Mouse (Mus musculus) urinary bladder, postnatal 4 days (tissue): ENCODE results near the gene Dda1.
"Not testable (repeated sequence)": the region's sequence is repeated elsewhere in the genome, so short reads cannot be mapped to it uniquely, and the experiment has no call there.

Source experiments
- DNase-seq, 2 experiments: peaks; one replicate each; pipeline ENCODE4 v3.0.0; 2021 to 2022; ENCODE audit warnings: low spot score in 2 of 2

Dda1 gene

DNA sequence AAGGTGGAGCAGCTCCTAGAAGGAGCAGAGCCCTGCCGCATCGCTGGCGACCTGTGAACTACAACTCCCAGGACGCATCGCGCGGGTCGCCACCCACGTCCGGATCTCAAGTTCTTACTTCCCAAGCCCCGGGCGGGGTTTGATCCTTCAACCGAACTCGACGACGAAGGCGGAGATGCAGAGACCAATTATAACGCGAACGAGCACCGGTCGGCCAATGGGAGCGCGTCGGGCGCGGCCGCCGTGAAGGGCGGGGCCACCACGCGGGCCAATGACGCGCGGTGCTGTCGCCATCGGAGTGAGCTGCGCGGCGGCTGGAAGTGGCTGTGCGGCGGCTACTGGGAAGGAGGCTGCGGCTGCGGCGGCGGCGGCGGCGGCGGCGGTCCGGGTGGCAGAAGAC, at the start of gene Dda1:
Gene Dda1, plus strand, starts transcription at position 284 of the 400 bp plus-strand sequence.
- peak; percentile 96 for DNase-seq

DNA sequence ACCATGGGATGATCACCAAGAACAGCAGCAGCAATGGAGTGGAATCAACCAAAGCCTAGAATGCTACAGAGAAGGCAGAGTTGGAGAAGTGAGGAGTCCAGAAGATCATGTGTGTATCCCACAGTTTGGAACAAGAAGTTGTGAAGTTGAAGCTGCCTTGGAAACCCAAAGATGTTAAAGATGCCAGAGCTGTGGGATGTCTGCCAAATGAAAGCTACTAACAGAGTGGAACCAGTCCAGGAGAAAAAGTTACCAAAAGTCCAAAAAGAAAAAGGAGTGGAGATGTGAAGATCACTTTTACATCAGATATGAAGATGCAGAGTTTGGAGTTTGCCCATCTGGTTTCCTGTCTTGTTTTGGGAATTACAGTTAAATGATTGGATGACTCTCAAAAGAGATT, 46.9 kb upstream of the Dda1 start:
- DNase-seq, result no peak

- not testable (repeated sequence) for DNase-seq
These were observed 36.1 kb upstream of the Dda1 start for GRCm38 (mm10) chr8:71432935-71433334.

DNA sequence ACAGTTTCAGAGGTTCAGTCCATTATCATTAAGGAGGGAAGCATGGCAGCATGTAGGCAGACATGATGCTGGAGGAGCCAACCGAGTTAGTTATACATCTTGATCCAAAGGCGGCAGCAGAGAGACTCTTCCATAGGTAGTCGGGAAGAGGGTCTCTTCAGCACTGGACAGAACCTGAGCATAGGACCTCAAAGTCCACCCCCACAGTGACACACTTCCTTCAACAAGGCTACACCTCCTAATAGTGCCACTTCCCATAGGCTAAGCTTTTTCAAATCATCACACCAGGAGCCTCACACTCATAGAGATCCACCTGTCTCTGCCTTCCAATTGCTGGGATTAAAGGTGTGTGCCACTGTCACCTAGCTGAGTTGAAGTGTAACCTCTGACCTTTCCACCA, 32.0 kb upstream of the Dda1 start:
- DNase-seq, result no peak

DNA sequence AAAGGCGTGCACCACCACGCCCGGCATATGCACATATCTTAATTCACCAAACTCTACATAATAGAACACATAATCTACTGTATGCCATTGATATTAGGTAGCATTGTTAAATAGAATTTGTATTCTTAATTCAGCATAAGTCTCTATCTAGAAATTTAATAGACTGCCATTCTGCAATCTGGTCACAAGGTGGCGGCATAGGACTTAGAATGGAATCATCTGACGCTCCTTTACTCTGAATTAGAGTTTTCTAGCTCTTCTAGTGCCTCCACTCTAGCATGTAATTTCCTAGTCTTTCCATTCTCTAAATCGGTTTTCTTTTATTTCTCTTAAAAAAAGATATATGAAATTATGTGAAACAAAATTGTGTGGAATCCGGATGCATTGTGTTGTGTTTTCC, 27.6 kb upstream of the Dda1 start:
- no peak for DNase-seq

DNA sequence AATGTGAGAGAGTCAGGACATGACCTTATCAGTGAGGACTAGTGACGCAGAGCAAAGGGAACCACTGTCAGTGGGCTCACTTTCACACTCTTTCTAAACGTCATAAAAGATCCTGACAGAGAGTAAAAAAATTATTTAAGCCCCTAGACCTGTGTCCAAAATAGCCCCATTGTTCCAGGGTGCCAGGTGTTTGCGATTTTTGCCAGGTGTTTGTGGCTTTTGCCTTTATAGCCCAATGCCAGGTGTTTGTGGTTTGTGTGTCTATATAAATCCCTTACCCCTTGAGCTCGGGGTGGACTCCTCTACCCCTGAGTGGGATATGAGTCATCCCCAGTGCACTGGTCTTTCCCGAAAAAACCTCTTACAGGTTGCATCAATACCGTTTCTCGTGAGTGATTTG, 23.9 kb upstream of the Dda1 start:
- DNase-seq, result no peak

DNA sequence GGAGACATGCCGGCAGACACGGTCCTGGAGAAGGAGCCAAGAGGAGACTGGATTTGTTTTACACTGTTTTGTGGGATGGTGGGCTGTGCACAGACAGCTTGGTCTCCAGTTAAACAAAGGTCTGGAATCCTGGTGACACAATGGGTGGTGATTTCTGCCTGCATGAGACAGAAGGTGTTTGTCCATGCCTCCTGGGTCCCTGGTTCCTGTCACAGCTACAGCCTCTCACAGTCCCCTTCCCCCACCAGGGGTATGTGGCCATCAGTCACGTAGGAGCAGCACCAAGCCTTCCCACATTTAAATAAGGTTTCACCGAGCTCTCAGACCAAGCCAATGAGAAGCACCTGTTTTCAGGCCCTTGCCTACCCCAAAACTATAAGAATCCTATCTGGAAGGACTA, 17.7 kb upstream of the Dda1 start:
- DNase-seq, result no peak

DNA sequence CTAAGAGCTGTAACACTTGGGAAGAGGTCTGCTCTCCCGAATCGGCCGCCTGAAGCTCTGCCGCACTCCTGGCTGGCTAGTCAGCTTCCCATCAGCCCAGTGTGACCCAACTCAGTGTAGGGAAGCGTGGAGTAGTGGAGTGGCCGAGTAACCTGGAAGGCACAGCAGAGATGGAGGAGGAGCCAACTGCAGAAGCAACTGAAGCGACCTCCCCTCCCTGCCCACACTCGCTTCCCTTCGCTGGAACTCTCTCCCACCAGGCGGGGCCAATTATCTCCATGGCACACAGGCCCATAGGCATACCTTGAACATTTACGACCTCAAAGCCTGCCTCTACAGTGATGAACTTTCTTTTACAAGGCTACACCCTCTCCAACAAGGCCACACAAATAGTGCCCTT, 17.2 kb upstream of the Dda1 start:
- DNase-seq, result no peak

GRCm38 (mm10) chr8:71452669-71453068, 16.3 kb upstream of the Dda1 start:
- DNase-seq, result no peak

DNA sequence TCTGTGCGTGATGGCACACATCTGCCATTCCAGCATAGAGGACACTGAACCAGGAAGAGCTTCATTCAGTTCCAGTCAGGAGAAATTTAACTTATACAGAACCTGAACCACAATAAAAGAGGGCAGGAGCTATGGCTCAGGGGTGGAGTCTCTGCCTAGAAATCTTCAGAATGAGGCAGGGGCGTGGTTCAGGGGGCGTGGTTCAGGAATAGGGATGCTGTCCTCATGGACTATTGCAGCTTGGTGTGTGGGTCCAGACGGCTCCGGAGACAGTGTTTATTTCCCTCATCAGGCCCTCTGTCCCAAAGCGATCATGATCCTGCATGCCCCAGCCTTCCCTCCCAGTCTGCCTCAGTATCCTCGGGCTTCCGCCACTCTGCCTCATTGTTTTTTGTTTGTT, 14.3 kb upstream of the Dda1 start:
- DNase-seq, result peak in 1 of 2 experiments; percentile 53

DNA sequence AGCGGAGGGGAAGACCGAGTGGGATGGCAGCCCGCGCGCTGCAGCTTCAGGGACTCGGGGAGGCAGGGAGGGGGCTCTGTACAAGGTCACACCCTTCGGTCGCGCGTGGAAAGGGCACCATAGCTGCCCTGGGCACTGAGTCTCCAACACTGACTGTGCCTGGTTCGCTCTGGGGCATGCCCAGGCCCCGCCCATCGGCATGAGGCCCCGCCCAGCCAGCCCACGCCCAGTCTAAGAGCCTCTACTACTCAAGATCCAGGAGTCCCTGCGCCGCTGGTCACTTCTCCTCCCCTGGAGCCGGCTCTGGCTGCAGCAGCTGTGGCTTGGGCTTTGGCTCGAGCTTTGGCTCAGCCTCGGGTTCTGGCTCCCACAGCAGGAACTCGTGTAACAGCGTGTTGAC, 12.1 kb upstream of the Dda1 start:
- DNase-seq, result peak in 1 of 2 experiments; percentile 55

GRCm38 (mm10) chr8:71457659-71458270, 11.2 kb upstream of the Dda1 start:
- peak in 1 of 2 experiments; percentile 58 for DNase-seq

DNA sequence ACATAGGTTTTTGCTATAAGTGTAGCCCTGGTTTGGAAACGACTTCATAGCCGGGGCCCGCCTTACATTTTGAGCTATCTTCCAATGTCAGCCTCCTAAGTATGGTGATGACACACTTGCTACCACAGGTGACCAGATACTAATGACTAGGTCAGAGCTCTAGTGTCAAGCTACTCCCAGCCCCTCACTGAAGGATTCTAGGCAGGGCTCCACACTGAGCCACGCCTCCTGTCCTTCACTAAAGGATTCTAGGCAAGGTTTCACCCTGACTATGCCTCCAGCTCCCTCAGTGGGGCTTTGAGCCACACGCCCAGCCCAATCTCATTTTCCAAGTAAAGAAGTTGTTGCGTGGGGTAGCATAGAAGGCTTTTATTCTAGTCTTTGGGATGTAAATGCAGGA, 8.3 kb upstream of the Dda1 start:
- no peak for DNase-seq

DNA sequence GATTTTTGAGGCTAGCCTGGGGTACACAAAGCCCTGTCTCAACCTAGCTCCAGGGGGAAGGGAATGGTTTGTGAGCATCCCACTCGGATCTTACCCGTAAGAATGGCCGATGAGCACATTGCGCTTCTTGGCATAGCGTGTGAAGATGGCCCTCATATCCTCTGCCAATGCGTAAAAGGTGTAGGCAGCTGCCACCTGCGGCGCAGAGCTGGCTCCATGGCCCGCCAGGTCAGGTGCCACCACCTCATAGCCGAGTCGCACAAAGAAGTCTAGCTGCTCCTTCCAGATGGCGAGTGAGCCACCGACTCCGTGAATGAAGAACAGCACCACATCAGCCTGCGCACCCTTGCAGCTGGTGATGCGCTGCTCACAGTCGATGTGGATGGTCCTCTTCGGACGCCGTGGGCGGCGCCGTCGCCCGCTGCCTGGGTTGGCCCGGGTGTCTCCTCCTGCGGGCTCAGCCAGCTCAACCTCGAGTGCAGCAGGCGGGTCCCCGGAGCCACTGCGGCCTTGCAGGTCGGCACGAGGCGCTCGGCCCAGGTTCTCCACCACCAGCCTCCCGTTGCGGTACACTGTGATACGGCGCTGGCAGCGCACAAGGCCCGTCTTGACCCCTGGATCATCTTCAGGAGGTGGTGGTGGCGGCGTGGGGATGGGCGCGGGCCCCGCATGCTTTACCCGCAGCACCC, 7.7 kb upstream of the Dda1 start:
- DNase-seq, result no peak

DNA sequence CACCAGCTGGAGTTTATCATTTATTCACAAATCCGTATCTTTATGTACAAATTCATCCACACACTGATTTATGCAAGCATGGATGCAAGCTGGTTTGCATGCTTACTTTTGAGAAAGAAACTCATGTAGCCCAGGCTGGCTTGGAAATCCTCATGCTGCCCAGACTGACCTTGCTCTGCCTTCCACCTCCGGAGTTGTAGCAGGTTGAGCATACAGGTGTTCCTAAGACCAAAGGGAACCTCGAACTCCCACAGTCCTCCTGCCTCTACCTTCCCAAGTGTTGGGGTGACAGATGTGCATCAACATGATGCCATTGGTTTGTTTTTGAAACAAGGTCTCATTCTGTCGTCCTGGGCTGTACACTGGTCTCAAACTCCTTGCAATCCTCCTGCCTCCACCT, 6.8 kb upstream of the Dda1 start:
- DNase-seq, result no peak

DNA sequence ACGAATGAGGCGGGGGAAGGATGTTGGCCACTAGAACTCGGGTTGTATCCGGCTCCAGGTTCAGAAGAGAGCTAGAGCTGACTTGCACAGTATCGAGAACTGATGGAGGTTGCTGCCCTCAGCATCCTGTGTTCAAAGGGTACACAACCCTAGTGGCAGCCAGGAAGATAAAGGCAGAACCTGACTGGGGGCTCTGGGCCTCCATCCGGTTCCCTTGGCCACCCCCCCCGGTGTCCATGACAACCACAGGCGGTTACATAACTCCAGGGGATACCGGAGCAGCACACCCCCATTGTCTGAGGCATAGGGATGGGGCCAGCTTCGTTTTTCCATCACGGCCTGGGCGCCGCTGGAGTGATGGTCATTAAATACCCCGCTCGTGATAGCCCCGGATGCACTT, 6.2 kb upstream of the Dda1 start:
- no peak for DNase-seq

- peak; percentile 95 to 96 for DNase-seq
These were observed 5.6 kb upstream of the Dda1 start, which contains the start of gene Abhd8 for GRCm38 (mm10) chr8:71463188-71464033. TSS of gene Abhd8 (minus strand) at chr8:71463655.

- peak; percentile 97 to 98 for DNase-seq
These were observed 4.2 kb upstream of the Dda1 start, which contains the start of gene Mrpl34 for GRCm38 (mm10) chr8:71464513-71465500. TSS of gene Mrpl34 (plus strand) at chr8:71464959.

DNA sequence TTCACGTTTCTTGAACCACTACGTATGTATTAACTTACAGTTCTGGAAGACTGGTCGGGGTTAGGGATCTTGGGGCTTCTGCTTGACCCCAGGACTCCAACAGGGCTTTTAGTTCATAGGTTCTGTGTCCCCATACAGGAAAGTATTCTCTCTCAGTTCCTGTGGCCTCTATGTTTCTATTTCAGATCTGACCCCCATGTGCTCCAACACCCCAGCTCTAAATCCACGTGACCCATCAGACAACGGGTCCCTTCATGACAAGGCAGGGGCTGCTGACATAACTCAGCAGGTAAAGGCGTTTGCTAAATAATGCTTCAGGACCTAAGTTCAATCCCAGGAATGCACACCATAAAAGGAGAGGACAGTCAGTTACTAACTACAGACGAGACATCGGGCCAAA, 3.3 kb upstream of the Dda1 start:
- DNase-seq, result no peak

DNA sequence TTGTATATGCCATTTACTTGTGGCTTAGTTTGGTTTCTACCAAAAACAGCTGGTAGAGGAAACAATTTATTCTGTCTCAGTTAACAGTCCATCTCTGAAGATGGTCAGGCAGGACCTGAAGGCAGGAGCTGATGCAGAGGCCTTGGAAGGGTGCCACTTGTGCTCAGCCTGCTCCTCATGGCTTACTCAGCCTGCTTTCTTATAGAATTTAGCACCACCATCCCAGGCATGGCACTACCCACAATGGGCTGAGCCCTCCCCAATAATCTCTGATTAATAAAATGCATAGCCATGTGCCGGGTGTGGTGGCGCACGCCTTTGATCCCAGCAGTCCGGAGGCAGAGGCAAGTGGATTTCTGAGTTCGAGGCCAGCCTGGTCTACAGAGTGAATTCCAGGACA, 2.8 kb upstream of the Dda1 start:
- DNase-seq, result no peak

DNA sequence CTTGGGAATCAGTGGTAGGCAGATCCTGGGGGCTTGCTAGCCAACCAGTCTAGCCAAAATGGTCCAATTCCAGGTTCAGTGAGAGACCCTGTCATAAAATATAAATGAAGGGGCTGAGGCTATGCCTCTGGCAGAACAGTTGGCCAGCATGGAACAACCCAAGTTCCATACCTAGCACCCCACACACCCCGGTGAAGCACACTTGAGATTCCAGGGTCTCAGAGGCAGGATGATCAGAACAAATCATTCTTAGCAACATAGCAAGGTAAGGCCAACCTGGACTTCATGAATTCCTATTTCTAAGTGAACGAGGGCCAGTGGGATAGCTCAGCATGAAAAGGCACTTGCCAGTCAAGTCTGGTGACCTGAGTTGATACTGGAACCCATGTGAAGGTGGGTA, 1.8 kb upstream of the Dda1 start:
- DNase-seq, result no peak
